Mouse (Mus musculus): ENCODE measurements around the gene C130026I21Rik. TPM values are rescaled to one million over a fixed set of nuclear protein-coding genes. Genes with fewer than 3 reads are reported as not detected.

C130026I21Rik gene
- 6.4 TPM for polyA plus RNA-seq (2014; fragmentation: Illumina TruSeq; extraction: RNeasy Lipid Tissue Mini Kit (QIAGEN cat#74804))

DNA sequence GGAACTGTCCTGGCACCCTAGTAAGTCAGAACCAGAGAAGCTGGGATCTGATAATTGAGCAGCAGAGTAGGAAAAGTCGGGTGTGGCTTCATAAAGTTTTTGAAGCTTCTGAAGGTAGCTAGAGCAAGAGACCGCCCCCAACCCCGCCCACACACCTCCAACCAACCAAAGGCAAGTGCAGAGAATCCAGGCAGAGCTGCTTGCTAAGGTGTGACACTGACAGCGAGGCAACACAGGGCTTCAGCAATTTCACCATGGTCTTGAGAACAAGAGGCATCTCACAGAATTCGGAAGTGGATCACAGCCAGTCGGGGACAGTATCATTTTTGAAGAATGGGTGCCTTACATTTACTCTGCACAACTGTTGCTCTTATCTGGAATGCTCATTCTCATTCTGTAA, at the start of gene C130026I21Rik:
Gene C130026I21Rik, minus strand, starts transcription at position 101 of the 400 bp plus-strand sequence.

DNA sequence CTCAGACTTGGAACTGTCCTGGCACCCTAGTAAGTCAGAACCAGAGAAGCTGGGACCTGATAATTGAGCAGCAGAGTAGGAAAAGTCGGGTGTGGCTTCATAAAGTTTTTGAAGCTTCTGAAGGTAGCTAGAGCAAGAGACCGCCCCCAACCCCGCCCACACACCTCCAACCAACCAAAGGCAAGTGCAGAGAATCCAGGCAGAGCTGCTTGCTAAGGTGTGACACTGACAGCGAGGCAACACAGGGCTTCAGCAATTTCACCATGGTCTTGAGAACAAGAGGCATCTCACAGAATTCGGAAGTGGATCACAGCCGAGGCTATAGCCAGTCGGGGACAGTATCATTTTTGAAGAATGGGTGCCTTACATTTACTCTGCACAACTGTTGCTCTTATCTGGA, 160.6 kb downstream of the C130026I21Rik start, which contains the start of gene A530032D15Rik:
Gene A530032D15Rik, minus strand, starts transcription at position 101 of the 400 bp plus-strand sequence.

DNA sequence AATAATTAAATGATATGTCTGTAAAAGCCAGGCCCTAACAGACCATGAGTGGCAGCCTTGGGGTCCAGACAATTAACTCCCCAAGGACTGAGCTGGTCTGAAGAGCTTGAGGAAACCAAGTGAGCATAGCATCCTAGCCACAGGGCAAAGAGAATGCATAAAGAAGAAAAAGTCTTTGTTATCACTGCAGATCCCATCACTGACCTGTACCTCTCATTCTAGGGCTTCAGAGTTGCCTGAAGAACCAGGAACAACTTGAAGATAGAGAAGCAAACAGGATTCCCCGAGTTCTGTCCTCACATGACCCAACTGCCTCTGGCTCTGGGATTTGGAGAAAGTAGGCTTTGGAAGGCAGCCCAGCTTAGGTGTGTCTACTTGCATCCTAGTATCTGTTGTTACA, 170.5 kb downstream of the C130026I21Rik start, which contains the start of gene Gm10553:
Gene Gm10553, plus strand, starts transcription at position 301 of the 400 bp plus-strand sequence.

Other genes with a start within 250 kb of the C130026I21Rik start
- gene Gm10553, start 170.4 kb downstream of the C130026I21Rik start, polyA plus RNA-seq (2014; fragmentation: Illumina TruSeq; extraction: RNeasy Lipid Tissue Mini Kit (QIAGEN cat#74804)), result not detected
- not detected for gene A530032D15Rik, start 160.7 kb downstream of the C130026I21Rik start, polyA plus RNA-seq (2014; fragmentation: Illumina TruSeq; extraction: RNeasy Lipid Tissue Mini Kit (QIAGEN cat#74804))